Mouse (Mus musculus) cerebral cortex, adult 2 months (tissue): Measurements from ENCODE around the gene Hoxa6.

Source experiments
- WGBS: fragments of 180-500 bp; shearing (Covaris S2); methylation state at CpG from one replicate; pipeline ENCODE4 v1.1.7; 2018; 5-methylcytosine and 5-hydroxymethylcytosine counted together

The Hoxa6 gene

DNA sequence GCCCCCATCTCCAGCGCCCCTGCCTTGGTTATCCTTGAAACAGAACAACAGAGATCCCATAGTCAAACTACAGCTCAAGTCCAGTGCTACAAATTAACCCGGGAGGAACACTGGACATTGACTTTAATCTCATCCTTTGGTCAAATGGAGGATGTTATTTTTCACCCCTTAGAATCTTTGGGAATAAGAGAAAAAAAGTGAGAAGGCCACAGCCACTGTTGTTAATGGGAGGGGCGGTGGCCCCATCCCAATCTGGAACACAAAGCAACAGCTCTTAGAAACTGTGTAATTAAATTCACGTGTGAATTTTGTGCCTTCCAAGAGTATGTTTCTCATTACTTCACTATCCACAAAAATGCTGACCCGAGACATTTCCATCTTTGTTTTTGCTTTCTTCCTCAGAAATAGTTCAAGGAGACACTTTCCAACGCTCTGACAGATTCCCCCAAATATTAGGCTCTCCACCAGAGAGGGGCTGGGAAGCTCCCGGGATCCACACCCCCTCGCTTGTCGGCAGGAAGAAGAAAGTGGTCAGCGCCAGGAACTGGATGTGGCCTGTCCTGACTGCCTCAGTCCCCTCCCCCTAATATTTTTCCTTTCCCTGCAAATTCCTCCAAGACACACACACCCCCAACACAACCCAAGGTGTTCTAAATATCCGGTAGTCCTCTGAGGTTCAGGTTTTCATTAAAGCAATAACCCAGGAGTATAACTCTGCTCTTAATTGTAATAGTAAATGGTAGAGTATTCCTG lies 19.1 kb upstream of the Hoxa6 start:
- WGBS: 3% methylated on average over 11 of the region's 11 CpGs

DNA sequence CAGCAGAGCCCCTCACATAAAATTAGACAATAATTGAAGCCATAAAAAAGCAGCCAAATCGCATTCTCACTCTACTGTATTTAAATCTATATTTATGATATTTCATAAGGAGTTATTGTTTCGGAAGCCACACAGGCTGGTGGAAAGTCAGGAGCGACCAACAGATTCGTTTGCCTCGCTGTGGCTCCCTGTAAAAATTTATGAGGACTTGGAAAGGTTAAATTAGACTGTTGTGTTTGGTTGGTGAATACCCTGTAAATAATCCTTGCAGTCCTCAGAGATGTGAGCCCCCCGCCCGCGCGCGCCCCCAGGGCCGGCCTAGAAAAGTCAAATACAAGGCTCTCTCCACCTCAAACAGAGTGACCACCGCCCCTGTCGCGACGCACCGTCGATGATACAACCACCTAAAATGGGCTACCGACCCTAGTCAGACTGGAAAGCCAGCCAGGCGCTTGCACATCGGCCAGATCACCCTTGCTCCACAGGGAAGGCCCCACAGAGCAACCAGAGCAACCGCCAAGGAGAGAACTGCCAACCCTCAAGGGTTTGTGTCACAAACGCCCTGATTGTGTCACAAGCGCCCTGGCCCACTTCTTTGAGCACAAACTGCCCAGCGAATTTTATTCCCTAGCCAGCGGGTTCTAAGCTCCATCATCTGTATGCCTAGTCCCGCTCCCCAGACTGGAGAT lies 18.2 kb upstream of the Hoxa6 start:
- WGBS: 5% methylated on average over 26 of the region's 26 CpGs

DNA sequence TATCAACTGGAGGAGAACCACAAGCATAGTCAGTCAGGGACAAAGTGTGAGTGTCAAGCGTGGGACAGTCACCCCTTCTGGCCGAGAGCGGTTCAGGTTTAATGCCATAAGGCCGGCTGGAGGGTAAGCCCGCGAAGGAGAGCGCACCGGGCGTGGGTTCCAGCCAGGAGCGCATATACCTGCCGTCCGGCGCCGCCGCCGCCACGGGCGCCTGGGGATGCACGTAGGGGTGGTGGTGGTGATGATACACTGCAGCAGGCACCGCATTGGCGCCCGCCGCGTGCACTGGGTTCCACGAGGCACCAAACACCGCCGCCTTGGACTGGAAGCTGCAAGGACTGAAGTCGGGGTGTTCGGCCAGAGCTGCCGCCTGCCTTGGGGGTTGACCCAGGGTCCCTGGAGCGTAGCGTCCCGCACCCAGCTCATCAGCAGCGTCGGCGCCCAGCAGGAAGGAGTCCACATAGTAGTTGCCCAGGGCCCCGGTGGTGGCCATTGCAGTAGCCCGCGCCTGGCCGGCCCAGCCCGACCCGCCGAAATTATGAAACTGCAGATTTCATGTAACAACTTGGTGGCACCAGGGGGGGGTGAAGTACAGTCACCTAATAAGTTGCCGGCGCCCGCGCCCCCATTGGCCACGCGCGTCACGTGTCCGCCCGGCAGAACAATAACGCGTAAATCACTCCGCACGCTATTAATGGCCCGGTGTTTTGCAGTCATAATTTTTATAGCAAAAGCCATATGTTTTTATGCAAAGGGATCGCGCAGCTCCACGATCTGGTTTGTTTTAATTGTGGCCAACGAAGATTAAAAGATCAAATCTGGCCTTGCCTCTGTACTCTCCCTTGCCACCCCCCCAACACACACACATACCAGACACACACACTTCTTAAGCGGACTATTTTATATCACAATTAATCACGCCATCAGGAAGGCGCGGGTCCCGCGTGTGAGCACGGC lies 17.4 kb upstream of the Hoxa6 start:
- 4% methylated on average over 69 of the region's 69 CpGs for WGBS

DNA sequence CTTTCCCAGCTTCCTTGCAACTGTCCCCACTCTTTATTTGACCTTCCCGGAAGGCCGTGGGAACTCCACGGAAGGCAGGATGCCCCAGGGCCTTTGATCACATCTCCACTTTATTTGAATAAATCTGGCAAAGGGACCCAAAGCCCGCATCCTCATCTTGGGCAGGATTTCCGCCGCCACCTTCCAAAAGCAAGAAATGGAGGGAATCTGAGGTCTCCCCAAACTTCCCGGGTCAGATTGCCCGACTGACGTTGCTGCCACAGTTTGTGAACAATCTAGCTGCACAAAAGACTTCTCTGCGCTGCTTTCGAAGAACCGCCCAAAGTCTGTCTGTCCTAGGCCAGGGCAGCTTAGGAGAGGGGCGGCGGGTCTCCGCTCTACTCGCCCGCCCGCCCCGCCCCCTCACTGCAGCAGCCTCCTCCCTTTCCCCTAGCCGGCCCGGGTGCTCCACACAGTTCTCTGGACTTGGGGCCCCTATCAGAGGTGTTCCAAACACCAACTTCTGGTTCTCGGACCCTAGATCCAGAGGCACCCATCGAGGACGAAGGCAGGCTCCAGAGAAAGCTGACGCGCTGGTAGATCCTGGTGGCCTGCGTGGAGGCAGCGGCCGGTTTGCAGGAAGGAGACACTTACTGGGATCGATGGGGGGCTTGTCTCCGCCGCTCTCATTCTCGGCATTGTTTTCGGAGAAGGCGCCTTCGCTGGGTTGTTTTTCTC lies 16.5 kb upstream of the Hoxa6 start:
- 2% methylated on average over 36 of the region's 36 CpGs for WGBS

DNA sequence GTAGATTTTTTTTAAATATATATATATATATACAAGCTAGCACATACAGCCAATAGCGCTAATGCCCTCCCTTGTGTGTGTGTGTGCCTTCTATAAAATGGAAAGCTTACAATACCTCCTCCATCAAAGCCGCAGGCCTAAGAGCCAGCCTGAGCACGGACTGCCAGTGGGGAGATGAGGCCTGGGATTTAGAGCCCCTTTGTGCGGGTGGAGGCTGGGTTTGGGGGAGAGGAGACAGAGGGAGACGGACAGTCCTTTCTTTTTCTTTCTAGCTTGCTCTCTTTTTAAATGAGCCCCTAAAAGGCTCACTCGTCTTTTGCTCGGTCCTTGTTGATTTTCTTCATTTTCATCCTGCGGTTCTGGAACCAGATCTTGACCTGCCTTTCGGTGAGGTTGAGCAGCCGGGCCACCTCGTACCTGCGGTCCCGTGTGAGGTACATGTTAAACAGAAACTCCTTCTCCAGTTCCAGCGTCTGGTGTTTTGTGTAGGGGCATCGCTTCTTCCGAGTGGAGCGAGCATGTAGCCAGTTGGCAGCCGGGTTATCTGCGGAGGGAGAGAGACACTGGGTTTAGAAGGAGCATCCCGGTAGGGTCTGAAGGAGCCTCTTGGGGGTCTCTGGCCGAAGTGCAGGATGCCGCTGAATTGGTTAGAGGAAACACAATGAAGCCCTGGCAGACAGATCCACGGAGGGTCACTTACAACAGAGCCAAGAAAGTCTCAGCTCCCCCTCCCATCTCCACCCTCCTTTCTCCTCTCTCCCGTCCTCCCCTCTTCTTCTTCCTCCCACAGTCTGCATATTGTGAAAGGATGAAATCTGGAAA lies 15.6 kb upstream of the Hoxa6 start:
- 15% methylated on average over 24 of the region's 24 CpGs for WGBS

DNA sequence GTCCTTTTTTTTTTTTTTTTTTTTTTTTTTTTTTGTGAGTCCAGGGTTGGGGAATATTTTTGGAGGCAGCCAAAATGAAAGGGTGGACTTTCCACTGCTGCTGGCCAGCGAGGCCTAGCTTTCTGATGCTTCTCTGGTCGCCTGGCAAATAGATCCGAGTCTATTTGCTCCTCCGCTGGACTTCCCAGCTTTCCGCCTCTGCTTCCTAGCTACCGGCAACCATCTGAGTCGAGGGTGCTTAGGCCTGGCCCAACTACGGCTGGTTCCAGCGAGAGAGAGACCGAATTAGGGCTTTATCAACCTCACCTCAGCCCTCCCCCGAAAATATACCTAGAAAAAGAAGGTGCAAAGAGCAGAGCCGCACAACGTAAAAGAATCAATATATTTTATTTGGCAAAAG lies 14.2 kb upstream of the Hoxa6 start:
- 57% methylated on average over 13 of the region's 13 CpGs for WGBS

DNA sequence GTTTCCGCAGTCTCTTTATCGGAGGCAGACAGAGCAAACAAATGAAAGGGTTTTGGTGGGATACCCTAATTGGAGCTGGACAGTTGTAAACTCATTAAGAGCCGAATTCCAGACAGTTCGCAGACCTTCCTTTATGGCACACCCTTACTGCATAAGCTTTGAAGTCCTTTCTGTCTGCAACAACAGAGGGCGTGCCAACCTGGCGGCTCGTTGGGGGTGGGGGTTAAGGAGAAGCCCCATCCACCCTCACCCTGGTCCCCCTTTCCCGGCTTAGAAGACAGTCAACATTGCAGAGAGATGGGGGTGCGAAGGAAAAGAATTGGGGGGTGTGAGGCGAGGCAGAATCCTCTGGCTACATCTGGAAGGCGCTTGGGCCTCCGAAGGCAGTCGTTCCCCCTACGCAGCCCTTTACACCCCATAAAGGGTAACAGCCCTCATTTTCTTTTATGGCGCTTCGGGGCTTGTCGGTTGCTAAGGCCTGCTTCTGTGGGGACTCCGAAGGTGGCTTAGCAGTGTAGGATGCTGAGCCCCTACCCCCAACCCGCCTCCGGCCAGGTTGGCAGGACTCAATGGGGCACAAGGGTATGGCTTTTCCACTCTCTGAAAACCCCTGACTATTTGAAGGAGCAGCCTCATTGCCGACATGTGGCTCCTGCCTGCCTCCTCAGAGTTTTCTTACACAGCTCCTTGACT lies 13.6 kb upstream of the Hoxa6 start:
- WGBS: 17% methylated on average over 21 of the region's 21 CpGs

DNA sequence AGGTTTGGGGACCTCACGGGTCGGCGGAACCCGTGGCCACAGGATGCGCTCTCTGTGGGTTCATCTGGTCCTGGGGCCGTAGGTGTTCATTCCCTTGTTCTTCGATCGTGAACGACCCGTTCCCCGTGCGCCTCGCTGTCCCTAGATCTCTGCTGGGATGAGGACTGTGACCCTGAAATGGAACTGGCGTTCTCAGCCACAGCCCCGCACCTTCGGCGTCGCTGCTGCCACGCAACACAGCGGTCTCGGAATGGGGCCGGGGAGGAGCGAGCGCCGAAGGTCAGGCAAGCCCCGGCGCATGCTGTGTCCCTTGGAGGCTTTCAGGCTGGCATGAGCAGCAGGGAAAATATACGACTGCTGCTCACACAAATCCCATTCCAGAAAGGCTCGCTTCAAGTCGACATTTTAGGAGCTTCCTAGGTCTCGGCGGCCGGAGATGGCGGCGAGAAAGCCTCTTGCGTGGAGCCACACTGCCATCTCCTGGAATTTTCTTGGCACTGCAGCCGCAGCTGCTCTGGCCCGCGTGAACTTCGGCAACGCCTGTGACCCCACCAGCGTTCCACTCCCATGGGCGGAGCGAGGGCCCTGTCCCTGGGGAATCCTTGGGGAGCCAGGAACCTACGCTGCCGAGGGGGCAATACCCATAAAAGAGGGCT lies 12.9 kb upstream of the Hoxa6 start, which contains the start of gene Hoxa7:
Gene Hoxa7 (minus strand): TSS at position 518 of the 656 bp plus-strand sequence.
- 1% methylated on average over 46 of the region's 46 CpGs for WGBS

DNA sequence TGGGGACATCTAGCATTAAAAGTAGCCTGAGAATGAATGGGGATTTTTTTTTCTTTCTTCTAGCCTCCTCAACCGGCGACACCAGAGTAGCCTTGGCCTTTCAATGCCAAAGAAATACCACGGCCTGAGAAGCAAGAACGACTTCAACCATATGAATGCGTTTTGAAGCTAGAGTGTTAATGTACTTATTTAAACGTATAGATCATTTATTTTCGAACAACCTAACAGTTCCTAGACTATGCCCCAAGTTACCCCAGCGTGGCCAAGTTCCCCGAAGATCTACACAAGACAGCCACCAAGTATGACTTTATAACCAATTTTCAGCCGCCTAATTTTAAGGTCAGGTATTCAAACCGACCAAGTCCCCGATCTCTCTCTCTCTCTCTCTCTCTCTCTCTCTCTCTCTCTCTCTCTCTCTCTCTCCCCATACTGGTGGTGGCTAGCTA lies 12.4 kb upstream of the Hoxa6 start:
- WGBS: 11% methylated on average over 12 of the region's 12 CpGs

DNA sequence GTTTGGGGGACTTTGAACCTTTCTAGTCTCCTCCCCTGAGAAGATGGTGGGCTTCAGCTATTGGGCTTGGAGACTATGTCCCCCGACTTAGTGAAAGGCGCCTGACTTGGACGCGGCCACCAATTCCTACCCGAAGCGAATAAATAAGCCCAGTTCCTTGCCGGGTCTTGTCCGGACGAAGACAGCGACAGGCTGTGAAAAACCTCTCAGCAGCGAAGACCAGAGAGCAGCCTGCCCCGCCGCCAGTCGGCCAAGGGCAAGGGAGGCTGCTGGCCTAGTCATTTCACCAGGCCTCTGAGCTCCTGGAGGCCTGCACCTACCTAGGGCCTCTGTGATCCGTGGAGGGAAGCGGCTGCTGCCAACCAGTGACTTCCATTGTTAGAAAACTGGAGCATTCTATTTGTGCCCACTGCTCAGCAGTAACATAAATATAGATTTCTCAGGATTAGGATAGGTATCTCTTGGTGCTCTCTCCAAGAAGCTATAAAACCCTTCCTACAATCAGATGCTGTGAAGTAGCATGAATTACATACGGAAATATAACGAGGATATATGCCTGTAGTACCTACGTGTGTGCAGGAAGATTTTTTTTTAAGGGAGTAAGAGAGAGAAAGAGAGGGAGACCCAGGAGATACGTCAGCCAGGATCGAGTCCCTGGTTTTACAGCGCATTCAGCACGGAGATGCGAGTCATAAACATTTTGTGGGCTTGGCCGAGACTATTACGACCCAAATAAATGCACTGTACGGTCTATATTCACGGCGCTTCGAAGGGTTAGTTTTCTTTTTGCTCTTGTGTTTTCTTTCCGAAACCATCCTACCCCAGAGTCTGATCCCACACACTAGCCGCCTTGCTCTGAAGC lies 11.7 kb upstream of the Hoxa6 start:
- 29% methylated on average over 32 of the region's 32 CpGs for WGBS

DNA sequence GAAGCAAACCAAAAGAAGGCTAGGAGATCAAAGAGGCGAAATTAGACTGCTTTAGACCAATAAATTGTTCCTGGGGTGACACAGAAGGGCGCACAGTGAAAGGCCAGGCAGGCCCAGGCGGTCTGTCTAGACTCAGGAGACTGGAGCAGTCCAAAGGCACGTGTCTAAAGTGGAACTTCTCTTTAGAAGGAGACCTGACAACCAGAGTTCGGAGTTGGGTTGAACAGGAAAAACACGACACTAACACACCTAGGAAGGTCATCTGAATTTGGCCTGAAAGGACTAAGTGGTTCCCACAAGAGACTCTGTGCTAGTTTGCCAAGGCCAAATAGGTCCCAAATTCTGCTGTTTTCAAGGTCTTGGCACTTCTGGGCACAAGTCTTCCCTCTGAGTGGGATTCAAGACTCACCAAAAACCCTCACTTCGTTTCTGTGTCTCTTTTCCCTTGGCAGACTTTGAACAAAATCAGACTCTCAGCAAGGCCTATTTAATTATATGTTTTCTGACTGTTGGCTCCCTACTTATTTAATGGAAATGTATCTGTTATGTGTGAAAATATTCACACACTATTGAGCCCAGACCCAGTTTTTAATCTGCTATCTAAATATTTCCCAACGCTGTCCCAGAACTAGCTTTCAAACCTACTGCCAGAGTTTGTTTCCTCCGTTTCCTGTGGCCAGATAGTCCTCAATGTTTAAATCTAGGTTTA lies 10.9 kb upstream of the Hoxa6 start:
- 40% methylated on average over 9 of the region's 9 CpGs for WGBS

DNA sequence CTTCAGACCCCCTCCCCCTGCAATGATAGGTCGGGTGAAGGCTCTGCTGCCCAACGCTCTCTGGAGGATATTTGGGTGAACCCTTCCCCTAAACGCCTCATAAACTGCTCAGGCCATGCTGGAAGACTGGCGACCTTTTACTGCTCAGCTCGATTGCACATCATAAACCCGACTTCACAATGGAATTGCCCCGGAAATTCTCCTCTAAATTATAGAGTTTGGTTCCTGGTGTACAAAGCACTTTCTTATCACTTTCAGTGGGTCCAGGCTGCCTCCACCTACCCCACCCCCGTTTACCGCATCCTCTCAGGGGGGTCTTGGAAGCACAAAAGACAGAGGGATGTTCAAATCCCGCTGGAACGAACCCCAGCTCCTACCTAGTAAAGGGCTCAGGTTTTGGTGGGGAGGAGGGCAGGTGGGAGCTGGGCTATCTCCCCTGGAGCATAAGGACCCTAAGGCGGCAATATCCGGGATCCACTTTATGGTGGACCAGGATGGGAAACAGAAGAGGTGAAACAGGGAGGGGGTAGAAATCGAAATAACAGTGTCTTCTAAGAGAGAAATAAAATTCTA lies 10.2 kb upstream of the Hoxa6 start:
- 10% methylated on average over 14 of the region's 14 CpGs for WGBS

DNA sequence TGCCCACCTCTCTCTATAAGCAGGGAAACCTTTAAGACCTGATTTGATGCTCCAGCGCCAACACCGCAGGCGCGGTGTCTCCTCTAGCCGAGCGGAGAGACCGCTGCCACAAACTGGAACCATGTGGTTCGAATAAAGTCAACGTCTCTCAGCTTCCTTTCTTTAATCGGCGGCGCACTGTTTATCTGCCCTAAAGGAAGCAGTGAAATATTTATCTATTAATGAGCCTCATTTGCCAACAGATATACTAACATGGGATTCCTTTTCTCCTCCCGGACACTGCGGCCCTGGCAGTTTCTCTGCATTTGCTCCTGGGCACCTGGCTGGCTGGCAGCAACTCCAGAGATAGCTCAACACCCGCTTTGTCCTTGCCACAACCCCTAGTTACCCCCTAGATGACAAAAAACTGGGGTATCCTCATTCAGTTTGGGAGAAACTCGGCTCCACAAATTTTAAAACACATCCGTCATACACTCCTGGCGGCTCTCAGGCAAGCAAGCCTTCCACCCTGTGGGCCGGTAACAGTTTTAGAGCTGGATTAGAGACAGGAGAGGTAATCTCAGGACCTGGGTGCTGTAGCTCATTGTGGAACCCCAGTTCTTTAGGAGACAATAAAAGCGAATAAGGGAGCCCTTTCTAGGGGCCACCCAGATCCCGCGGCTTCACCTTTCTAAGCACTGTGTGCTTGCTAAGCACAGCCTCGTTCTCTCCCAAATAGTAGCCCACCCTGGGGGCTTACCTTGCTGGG lies 9.5 kb upstream of the Hoxa6 start:
- WGBS: 9% methylated on average over 23 of the region's 23 CpGs

DNA sequence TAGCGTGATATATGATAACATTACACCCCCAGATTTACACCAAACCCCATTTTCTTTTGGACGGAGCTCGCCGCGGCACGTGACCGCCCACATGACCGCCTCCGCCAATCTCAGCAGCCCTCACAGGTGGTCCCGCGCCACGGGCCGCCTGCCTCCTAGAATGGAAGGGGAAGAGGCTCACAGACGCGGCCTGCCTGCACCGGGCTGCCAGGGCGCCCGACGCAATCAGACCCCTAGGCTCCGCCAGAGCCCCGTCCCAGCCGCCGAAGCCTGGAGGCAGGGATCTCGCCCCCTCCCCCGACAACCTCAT lies 8.9 kb upstream of the Hoxa6 start:
- 2% methylated on average over 25 of the region's 25 CpGs for WGBS

DNA sequence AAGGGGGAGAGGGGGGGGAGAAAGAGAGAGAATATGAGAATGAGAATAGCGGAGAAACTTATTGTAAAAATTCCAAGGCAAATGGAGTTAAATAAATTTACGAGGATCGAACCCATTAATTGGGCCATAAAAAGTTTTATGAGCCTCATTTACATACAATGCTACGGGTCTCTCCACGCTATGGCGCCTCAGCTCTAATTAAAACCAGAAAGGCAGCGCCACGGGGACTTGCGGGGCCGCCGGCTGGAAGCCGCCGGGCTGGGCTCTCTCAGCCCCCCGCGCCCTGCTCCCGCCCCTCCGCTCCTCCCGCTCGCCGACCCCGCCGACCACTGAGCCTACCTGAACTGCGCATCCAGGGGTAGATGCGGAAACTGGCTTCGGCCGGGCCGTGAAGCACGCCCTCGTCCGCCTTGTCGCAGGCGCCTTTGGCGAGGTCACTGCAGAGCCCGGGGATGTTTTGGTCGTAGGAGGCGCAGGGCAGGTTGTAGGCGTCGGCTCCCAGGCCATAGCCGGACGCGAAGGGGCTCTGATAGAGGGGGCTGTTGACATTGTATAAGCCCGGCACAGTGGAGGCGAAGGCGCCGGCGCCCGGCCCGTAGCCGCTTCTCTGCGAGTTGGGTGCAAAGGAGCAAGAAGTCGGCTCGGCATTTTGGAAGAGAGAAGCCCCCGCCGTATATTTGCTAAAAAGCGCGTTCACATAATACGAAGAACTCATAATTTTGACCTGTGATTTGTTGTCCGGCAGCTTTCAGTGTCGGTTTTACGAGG lies 8.4 kb upstream of the Hoxa6 start:
- 5% methylated on average over 60 of the region's 60 CpGs for WGBS
